Comparison of ENCODE assay signal across 8 mouse cellular contexts in genomic region chr13:100492061-100492787, GRCm38 (mm10). TPM values are rescaled to one million over a fixed set of nuclear protein-coding genes. Genes with fewer than 3 reads are reported as not detected.
DNase-seq lines count a peak whose midpoint lies in the region; ATAC-seq lines count a peak whose summit lies in the region.

Gtf2h2 (minus strand) TSS chr13:100492579.

- no peaks in the 10 kb centered on the region; the same call in 1 of the 2 replicates for H3K36me3 ChIP-seq in forebrain, embryonic 11.5 days (ENCODE audit: control insufficient read depth, insufficient read depth, low read length)
- peaks cover 5% of the 10 kb centered on the region for H3K36me3 ChIP-seq in heart, embryonic 16.5 days (ENCODE audit: control insufficient read depth, insufficient read depth)
- peaks cover 19% of the 10 kb centered on the region for H3K36me3 ChIP-seq in liver, embryonic 15.5 days (replicated peaks)
- peaks cover 13% of the 10 kb centered on the region for H3K36me3 ChIP-seq in neural tube, embryonic 12.5 days

- ATAC-seq in forebrain, embryonic 11.5 days (replicated peaks; ENCODE audit: low FRiP score) = peak; percentile 89
- peak; percentile 76 for ATAC-seq in heart, embryonic 16.5 days (replicated peaks; ENCODE audit: extremely low read depth, insufficient read depth, low FRiP score)
- peak; percentile 77 for ATAC-seq in liver, embryonic 15.5 days (ENCODE audit: insufficient read depth)
- ATAC-seq in neural tube, embryonic 12.5 days (ENCODE audit: low FRiP score, low read depth) = peak; percentile 88

- no peaks in the 10 kb centered on the region; the same call in 1 of the 2 replicates for H3K4me1 ChIP-seq in forebrain, embryonic 11.5 days (replicated peaks; ENCODE audit: control insufficient read depth, insufficient read depth, low read length)
- peaks cover 5% of the 10 kb centered on the region for H3K4me1 ChIP-seq in heart, embryonic 16.5 days (ENCODE audit: control insufficient read depth, insufficient read depth, low read length)
- H3K4me1 ChIP-seq in liver, embryonic 15.5 days (replicated peaks) = peaks cover 24% of the 10 kb centered on the region
- H3K4me1 ChIP-seq in neural tube, embryonic 12.5 days = peaks cover 12% of the 10 kb centered on the region

- DNase-seq in CD8-positive naive resting alpha-beta T cell, adult 2 months (ENCODE audit: low read depth in 2 of 2, low spot score in 2 of 2) = peak; percentile 83 to 85
- DNase-seq in c-Kit-positive CD71-negative TER-119-negative erythroid progenitor cells, embryonic 14.5 days (ENCODE audit: low read depth) = peak; percentile 82
- peak; percentile 93 for DNase-seq in forebrain, embryonic 11.5 days (ENCODE audit: low spot score)
- peak; percentile 73 to 91 for DNase-seq in kidney, postnatal 36 days
- DNase-seq in telencephalon, adult 2 months (ENCODE audit: low read depth, low spot score) = peak; percentile 76

- peak within 1 kb of the TSS; percentile 83 for H3K4me3 ChIP-seq in forebrain, embryonic 11.5 days (ENCODE audit: low read depth, low read length)
- H3K4me3 ChIP-seq in heart, embryonic 16.5 days (ENCODE audit: low read length) = peak within 1 kb of the TSS; percentile 77
- H3K4me3 ChIP-seq in liver, embryonic 15.5 days (replicated peaks) = peak within 1 kb of the TSS; percentile 84
- peak within 1 kb of the TSS; percentile 95 for H3K4me3 ChIP-seq in neural tube, embryonic 12.5 days

- peak within 1 kb of the TSS; percentile 67 for H3K4me2 ChIP-seq in forebrain, embryonic 11.5 days (ENCODE audit: low read depth, low read length, severe bottlenecking)
- H3K4me2 ChIP-seq in heart, embryonic 16.5 days (ENCODE audit: low read depth, low read length) = peak within 1 kb of the TSS; percentile 82
- peak within 1 kb of the TSS; percentile 80 for H3K4me2 ChIP-seq in liver, embryonic 15.5 days
- H3K4me2 ChIP-seq in neural tube, embryonic 12.5 days (replicated peaks) = peak within 1 kb of the TSS; percentile 73

- peak within 1 kb of the TSS; percentile 93 for H3K9ac ChIP-seq in forebrain, embryonic 11.5 days (ENCODE audit: low read length)
- H3K9ac ChIP-seq in heart, embryonic 16.5 days (ENCODE audit: low read length) = peak within 1 kb of the TSS; percentile 85
- peak within 1 kb of the TSS; percentile 78 for H3K9ac ChIP-seq in liver, embryonic 15.5 days
- H3K9ac ChIP-seq in neural tube, embryonic 12.5 days = peak within 1 kb of the TSS; percentile 82

- H3K27me3 ChIP-seq in forebrain, embryonic 11.5 days (ENCODE audit: control insufficient read depth, insufficient read depth, low read length) = no peaks in the 10 kb centered on the region
- no peaks in the 10 kb centered on the region for H3K27me3 ChIP-seq in heart, embryonic 16.5 days (ENCODE audit: control insufficient read depth, insufficient read depth, low read length)
- no peaks in the 10 kb centered on the region for H3K27me3 ChIP-seq in liver, embryonic 15.5 days
- no peaks in the 10 kb centered on the region for H3K27me3 ChIP-seq in neural tube, embryonic 12.5 days (replicated peaks)

- H3K9me3 ChIP-seq in forebrain, embryonic 11.5 days (ENCODE audit: control insufficient read depth, low read length) = no peaks in the 10 kb centered on the region
- H3K9me3 ChIP-seq in heart, embryonic 16.5 days (replicated peaks; ENCODE audit: control insufficient read depth, low read length) = no peaks in the 10 kb centered on the region
- no peaks in the 10 kb centered on the region for H3K9me3 ChIP-seq in liver, embryonic 15.5 days (replicated peaks)
- H3K9me3 ChIP-seq in neural tube, embryonic 12.5 days = no peaks in the 10 kb centered on the region

- WGBS in forebrain, embryonic 11.5 days = under 1% methylated on average over 51 of the region's 51 CpGs
- WGBS in heart, embryonic 16.5 days = under 1% methylated on average over 51 of the region's 51 CpGs
- WGBS in liver, embryonic 15.5 days (ENCODE audit: insufficient replicate concordance) = under 1% methylated on average over 51 of the region's 51 CpGs
- under 1% methylated on average over 51 of the region's 51 CpGs for WGBS in neural tube, embryonic 12.5 days

- peak within 1 kb of the TSS; percentile 81; the same call in 1 of the 2 replicates for H3K27ac ChIP-seq in forebrain, embryonic 11.5 days (ENCODE audit: low read depth, low read length)
- H3K27ac ChIP-seq in heart, embryonic 16.5 days (ENCODE audit: low read length) = peak within 1 kb of the TSS; percentile 82
- H3K27ac ChIP-seq in liver, embryonic 15.5 days (replicated peaks) = peak within 1 kb of the TSS; percentile 70
- H3K27ac ChIP-seq in neural tube, embryonic 12.5 days = peak within 1 kb of the TSS; percentile 74

RNA-seq across cellular contexts. Expression of gene Gtf2h2, which starts in this region (rescaled TPM):
- 82.6 and 105 TPM in 2 replicates for polyA plus RNA-seq in forebrain, embryonic 11.5 days (2014; fragmentation: Nextera tagmentation; extraction: Ambion mirVana)
- polyA plus RNA-seq in heart, embryonic 16.5 days (2015; fragmentation: Nextera tagmentation; extraction: Ambion mirVana) = 42.0 and 44.3 TPM in 2 replicates
- 23.6 and 25.5 TPM in 2 replicates for polyA plus RNA-seq in liver, embryonic 15.5 days (2015; fragmentation: Nextera tagmentation; extraction: Ambion mirVana)
- polyA plus RNA-seq in neural tube, embryonic 12.5 days (2016; fragmentation: Nextera tagmentation; extraction: Ambion mirVana) = 75.2 and 81.9 TPM in 2 replicates

Comparison
In these comparisons a context has a peak if more than half of its experiments do, and no peak if none do; other contexts are left out.
1. Peak in every context shown above with its lines: DNase-seq, ATAC-seq, H3K4me3 ChIP-seq and H3K27ac ChIP-seq.